Mouse (Mus musculus) heart, embryonic 16.5 days (tissue): ENCODE results near the gene Spag7. TPM values are rescaled to one million over a fixed set of nuclear protein-coding genes. Genes with fewer than 3 reads are reported as not detected.
A peak's percentile ranks its signal among the peaks of the same experiment; 100 is the strongest.

ENCODE experiments used
- ATAC-seq: fragments of 200-750 bp; cut with Nextera tagmentation; replicated peaks from 2 replicates; pipeline ENCODE4 v1.8.0; 2017; ENCODE audit warnings: moderate number of reproducible peaks; ENCODE audit not compliant: insufficient read depth, low FRiP score; ENCODE audit errors: extremely low read depth
- H3K27ac ChIP-seq: fragments of 300-500 bp; sonication (generic); 2 replicates; pipeline ENCODE4 v1.5.1; 2014; ENCODE audit warnings: mild to moderate bottlenecking, low read length, control low read depth, moderate library complexity
- H3K27me3 ChIP-seq: fragments of 300-500 bp; sonication (generic); 2 replicates; pipeline ENCODE4 v1.6.1; 2014; ENCODE audit warnings: low read length, mixed read lengths; ENCODE audit not compliant: control insufficient read depth, insufficient read depth
- H3K36me3 ChIP-seq: fragments of 300-500 bp; sonication (generic); 2 replicates; pipeline ENCODE4 v1.6.1; 2014; ENCODE audit not compliant: control insufficient read depth, insufficient read depth
- H3K4me1 ChIP-seq: fragments of 300-500 bp; sonication (generic); 2 replicates; pipeline ENCODE4 v1.6.1; 2014; ENCODE audit warnings: low read length, mixed read lengths; ENCODE audit not compliant: control insufficient read depth, insufficient read depth
- H3K4me2 ChIP-seq: fragments of 300-500 bp; sonication (generic); 2 replicates; pipeline ENCODE4 v1.6.1; 2014; ENCODE audit warnings: low read depth, mild to moderate bottlenecking, control low read depth, low read length
- H3K4me3 ChIP-seq: fragments of 300-500 bp; sonication (generic); 2 replicates; pipeline ENCODE4 v1.5.1; 2014; ENCODE audit warnings: mild to moderate bottlenecking, control low read depth, low read length
- H3K9ac ChIP-seq: fragments of 300-500 bp; sonication (generic); 2 replicates; pipeline ENCODE4 v1.6.1; 2014; ENCODE audit warnings: low read length, control low read depth
- H3K9me3 ChIP-seq: fragments of 300-500 bp; sonication (generic); replicated peaks from 2 replicates; pipeline ENCODE4 v1.6.1; 2016; ENCODE audit warnings: low read length; ENCODE audit not compliant: control insufficient read depth
- WGBS: fragments of 180-500 bp; shearing (Covaris S2); extraction: QIAGEN DNeasy Blood & Tissue Kit; methylation state at CpG from one replicate; pipeline ENCODE4 v1.1.7; 2014; 5-methylcytosine and 5-hydroxymethylcytosine counted together
- polyA plus RNA-seq: library from polyadenylated mRNA; unstranded; fragments of >200 nt; fragmentation: Nextera tagmentation; extraction: Ambion mirVana; gene quantifications from 2 replicates; pipeline ENCODE4 v1.2.1, GENCODE M21; 2015

The Spag7 gene
- polyA plus RNA-seq, 1 experiment from 2014 or later = 186 TPM

- 65% methylated on average over 11 of the region's 11 CpGs for WGBS
- Histone ChIP-seq H3K4me1 (0 out of 2 replicates have a peak, but pooled peaks cover 5% of the 10 kb centered on the region), H3K9ac (no peak overlapping the region), H3K4me3 (no peak overlapping the region), H3K27ac (no peak overlapping the region), H3K9me3 (no peaks in the 10 kb centered on the region), H3K36me3 (peaks cover 9% of the 10 kb centered on the region; the same call in 1 of the 2 replicates), H3K27me3 (no peaks in the 10 kb centered on the region), H3K4me2 (no peak overlapping the region)
- no peak for ATAC-seq
These were observed 5.3 kb upstream of the Spag7 start for GRCm38 (mm10) chr11:70674501-70674900.

DNA sequence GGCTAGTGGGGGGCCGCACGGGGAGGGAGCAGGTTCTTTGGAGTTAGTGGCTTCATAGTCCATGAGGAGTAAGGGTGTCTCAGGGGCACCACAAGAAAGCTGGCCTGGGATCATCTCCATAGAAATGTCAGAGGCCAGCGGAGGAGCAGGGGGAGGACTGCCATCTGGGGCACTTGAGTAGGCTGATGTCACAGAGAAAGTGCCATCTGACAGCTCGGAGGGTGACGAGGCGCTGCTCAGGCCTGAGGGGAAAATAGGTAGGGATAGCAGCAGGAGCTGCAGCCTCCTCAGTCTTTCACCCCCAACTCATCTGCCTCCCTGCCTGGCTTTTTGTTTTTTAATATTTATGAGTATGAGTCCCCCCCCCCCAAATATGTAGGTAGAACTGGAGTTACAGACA is 4.8 kb upstream of the Spag7 start:
- H3K9me3 ChIP-seq = no peaks in the 10 kb centered on the region
- H3K4me2 ChIP-seq = no peak overlapping the region
- no peak overlapping the region for H3K9ac ChIP-seq
- no peaks in the 10 kb centered on the region for H3K27me3 ChIP-seq
- no peak overlapping the region for H3K4me3 ChIP-seq
- no peak overlapping the region for H3K27ac ChIP-seq
- peaks cover 9% of the 10 kb centered on the region; the same call in 1 of the 2 replicates for H3K36me3 ChIP-seq
- ATAC-seq = no peak
- WGBS = 77% methylated on average over 6 of the region's 6 CpGs
- H3K4me1 ChIP-seq = 0 out of 2 replicates have a peak, but pooled peaks cover 5% of the 10 kb centered on the region

- Histone ChIP-seq H3K36me3 (peaks cover 12% of the 10 kb centered on the region), H3K9me3 (no peaks in the 10 kb centered on the region), H3K4me3 (no peak overlapping the region), H3K4me2 (peak overlapping the region; percentile 88), H3K27ac (no peak overlapping the region; the same call in 1 of the 2 replicates), H3K27me3 (no peaks in the 10 kb centered on the region), H3K9ac (no peak overlapping the region; the same call in 1 of the 2 replicates), H3K4me1 (peaks cover 16% of the 10 kb centered on the region)
- ATAC-seq = no peak
- 79% methylated on average over 16 of the region's 16 CpGs for WGBS
These were observed 2.3 kb upstream of the Spag7 start for GRCm38 (mm10) chr11:70671333-70672047.

DNA sequence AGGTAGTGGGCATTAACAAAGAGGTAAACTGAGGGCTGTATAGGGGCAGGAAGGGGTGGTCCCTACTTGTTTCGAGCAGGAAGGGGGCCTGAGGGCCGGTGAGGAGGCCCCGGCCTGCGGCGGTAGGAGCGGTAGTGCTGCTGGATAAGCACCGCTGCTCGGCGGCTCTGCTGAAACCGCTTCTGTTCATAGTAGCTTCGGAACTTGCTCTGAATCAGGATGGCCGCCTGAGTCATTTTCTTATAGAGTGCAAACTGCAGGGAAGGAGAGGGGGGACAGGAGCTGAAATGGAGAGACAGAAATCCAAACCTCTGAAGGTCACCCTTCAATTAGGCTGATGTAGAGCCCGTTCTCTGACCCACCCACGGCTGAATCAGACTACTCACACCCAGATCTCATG is 1.3 kb upstream of the Spag7 start:
- 35% methylated on average over 14 of the region's 14 CpGs for WGBS

GRCm38 (mm10) chr11:70669582-70670345 is 548 bp upstream of the Spag7 start:
- ATAC-seq = peak; percentile 16
- H3K27ac ChIP-seq = peak overlapping the region; percentile 97
- peak overlapping the region; percentile 86 for H3K9ac ChIP-seq
- H3K36me3 ChIP-seq = peaks cover 21% of the 10 kb centered on the region
- peak overlapping the region; percentile 68 for H3K4me3 ChIP-seq
- peak overlapping the region; percentile 88 for H3K4me2 ChIP-seq
- under 1% methylated on average over 31 of the region's 31 CpGs for WGBS
- H3K27me3 ChIP-seq = no peaks in the 10 kb centered on the region
- H3K4me1 ChIP-seq = peaks cover 13% of the 10 kb centered on the region
- no peaks in the 10 kb centered on the region for H3K9me3 ChIP-seq

More for the DNA sequence above, 1.3 kb upstream of the Spag7 start:
- Histone ChIP-seq H3K4me3 (peak overlapping the region; percentile 68), H3K4me2 (peak overlapping the region; percentile 88), H3K9me3 (no peaks in the 10 kb centered on the region), H3K27ac (peak overlapping the region; percentile 97), H3K4me1 (peaks cover 13% of the 10 kb centered on the region), H3K27me3 (no peaks in the 10 kb centered on the region), H3K36me3 (peaks cover 17% of the 10 kb centered on the region), H3K9ac (peak overlapping the region; percentile 86)
- ATAC-seq = no peak

- no peaks in the 10 kb centered on the region for H3K27me3 ChIP-seq
- H3K9me3 ChIP-seq = no peaks in the 10 kb centered on the region
- peak; percentile 18 for ATAC-seq
- peaks cover 25% of the 10 kb centered on the region for H3K36me3 ChIP-seq
- peak overlapping the region; percentile 78 for H3K9ac ChIP-seq
- H3K4me1 ChIP-seq = peaks cover 13% of the 10 kb centered on the region
- peak overlapping the region; percentile 68 for H3K4me3 ChIP-seq
- peak overlapping the region; percentile 89 for H3K27ac ChIP-seq
- peak overlapping the region; percentile 91 for H3K4me2 ChIP-seq
- 2% methylated on average over 15 of the region's 15 CpGs for WGBS
These were observed 863 bp downstream of the Spag7 start for GRCm38 (mm10) chr11:70668335-70668770.

DNA sequence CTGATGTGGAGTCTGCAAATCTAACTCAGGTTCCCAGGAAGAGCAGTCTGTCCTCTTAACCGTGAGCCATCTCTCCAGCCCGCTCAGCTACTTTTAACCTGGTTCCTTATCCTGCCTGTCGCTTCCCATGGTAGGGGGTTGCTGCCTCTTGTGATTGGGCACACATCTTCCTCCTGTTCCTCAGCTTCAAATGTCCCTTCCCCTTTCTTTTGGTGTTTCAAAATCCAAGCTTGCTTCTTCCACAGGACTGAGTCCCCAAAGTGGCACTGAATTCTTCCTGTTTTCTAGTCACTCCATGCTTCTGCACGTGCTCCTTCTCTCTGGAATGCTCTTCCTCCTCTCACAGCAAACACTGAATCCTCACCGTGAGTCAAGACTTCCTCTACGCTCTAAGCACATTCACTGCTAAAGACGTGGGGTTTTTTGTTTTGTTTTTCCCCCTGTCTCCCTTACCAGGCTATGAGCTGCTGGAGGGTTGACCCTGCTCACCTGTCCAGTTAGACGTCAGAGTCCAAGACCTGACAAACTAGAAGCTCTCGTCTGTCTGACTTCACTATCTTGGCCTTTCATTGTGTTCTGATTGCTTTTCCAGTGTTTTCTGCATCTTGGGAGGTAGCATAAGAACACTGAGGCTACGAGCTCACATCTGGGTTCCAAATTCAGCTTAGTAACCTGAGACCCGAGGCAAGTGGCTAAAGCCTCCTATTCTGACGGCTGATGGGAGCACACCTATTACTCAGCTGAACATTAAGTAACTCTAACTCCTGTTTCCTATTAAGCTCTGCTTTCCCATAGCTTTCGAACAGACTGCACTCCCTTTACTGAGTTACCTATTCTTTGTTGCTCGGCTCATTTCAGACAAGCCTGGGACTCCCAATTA is 1.7 kb downstream of the Spag7 start:
- no peaks in the 10 kb centered on the region for H3K9me3 ChIP-seq

DNA sequence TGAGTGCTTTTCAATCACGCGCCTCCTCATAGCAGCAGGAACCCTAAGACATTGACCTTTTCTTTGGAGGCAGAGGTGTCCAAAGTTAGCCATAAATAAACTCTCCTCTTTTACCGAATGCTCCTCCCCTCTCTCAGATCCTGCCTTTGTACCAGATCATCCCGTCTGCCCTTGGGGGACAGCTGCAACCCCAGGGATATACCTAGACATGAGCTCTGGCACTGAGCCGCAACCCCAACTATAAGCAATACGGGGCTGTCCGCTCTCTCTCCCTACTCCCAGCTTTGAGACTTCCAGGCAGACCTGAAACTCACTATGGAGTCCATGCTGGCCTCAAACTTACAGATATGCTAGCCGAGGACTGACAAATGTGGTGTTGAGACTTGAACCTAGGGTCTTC is 2.5 kb downstream of the Spag7 start:
- H3K4me3 ChIP-seq = no peak overlapping the region
- H3K27me3 ChIP-seq = no peaks in the 10 kb centered on the region
- peaks cover 36% of the 10 kb centered on the region for H3K36me3 ChIP-seq
- no peak overlapping the region for H3K27ac ChIP-seq
- H3K4me1 ChIP-seq = peaks cover 18% of the 10 kb centered on the region
- WGBS = 96% methylated on average over 8 of the region's 8 CpGs
- H3K9me3 ChIP-seq = no peaks in the 10 kb centered on the region
- H3K4me2 ChIP-seq = no peak overlapping the region
- H3K9ac ChIP-seq = no peak overlapping the region
- no peak for ATAC-seq

More for the DNA sequence above, 1.7 kb downstream of the Spag7 start:
- Histone ChIP-seq H3K27ac (peak overlapping the region; percentile 89), H3K4me3 (peak overlapping the region; percentile 68), H3K9ac (peak overlapping the region; percentile 78), H3K36me3 (peaks cover 32% of the 10 kb centered on the region), H3K4me1 (peaks cover 18% of the 10 kb centered on the region), H3K4me2 (peak overlapping the region; percentile 91), H3K27me3 (no peaks in the 10 kb centered on the region)
- ATAC-seq = no peak
- WGBS = 63% methylated on average over 14 of the region's 14 CpGs
